In the genomic region with DNA sequence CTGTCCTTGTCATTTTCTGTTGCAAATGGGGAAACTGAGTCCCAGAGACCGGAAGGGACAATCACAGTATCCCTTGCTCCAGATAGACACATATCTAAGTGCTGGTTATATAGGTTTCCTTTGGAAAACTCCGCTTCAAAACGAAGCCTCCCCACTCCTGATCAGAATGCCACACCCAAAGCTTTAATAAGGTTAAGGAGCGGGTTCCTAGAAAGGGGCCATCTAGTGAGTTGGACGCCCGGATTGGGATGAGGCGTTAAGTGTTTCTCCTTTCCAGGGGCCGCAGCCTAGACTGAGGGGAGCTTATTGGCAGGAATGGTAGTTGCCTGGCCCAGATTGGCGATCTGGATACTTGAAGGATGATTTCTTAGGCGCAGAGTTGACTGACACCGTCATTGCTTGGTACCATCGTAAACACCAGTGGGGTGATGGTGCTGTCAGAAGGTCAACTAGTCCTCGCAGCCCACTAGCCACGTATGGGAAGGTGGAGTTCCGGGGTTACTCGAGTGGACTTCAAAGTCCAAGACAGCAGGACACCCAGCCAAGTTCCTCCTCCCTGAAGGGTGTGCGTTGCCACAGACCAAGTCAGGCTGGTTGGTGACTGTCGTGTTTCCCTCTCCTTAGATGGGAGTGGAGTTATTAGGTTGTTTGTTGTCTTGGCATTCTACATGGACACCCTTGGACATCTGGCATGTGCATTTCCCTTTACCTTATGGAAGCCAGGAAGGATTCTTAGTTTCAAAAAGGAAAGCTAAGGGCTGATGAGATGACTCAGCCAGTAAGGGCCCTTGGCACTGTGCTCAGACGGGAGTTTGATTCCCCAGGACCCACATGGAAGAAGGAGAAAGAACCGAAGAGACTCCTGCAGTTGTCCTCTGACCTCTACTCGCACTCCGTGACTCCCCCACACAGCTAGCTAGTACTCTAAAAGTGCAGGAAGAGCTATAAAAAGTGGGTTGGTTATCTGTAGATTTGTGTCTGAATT, we compare ENCODE assay signal across 8 mouse cellular contexts. TPM values are rescaled to one million over a fixed set of nuclear protein-coding genes. Genes with fewer than 3 reads are reported as not detected.
DNase-seq lines count a peak whose midpoint lies in the region; ATAC-seq lines count a peak whose summit lies in the region.

No protein-coding gene starts in this region.

- peak overlapping the region; percentile 95 for H3K27ac ChIP-seq in embryonic facial prominence, embryonic 10.5 days (replicated peaks)
- no peak overlapping the region for H3K27ac ChIP-seq in heart, embryonic 15.5 days

- H3K36me3 ChIP-seq in embryonic facial prominence, embryonic 10.5 days (replicated peaks), result peaks cover 5% of the 10 kb centered on the region
- no peaks in the 10 kb centered on the region for H3K36me3 ChIP-seq in heart, embryonic 15.5 days
- peaks cover 47% of the 10 kb centered on the region for H3K36me3 ChIP-seq in megakaryocyte, embryonic 14.5 days (replicated peaks; ENCODE audit: low read length)

- no peaks in the 10 kb centered on the region for H3K27me3 ChIP-seq in embryonic facial prominence, embryonic 10.5 days (replicated peaks; ENCODE audit: low read depth, poor library complexity, severe bottlenecking)
- no peaks in the 10 kb centered on the region for H3K27me3 ChIP-seq in heart, embryonic 15.5 days
- no peaks in the 10 kb centered on the region for H3K27me3 ChIP-seq in megakaryocyte, embryonic 14.5 days (replicated peaks)

- no peak for ATAC-seq in heart, embryonic 15.5 days (replicated peaks; ENCODE audit: insufficient number of reproducible peaks, insufficient read depth, low FRiP score, low read depth)

- peak; percentile 26 for DNase-seq in urinary bladder, adult 2 months (ENCODE audit: low spot score)
- DNase-seq in urinary bladder, postnatal 10 days (ENCODE audit: low spot score), result no peak
- DNase-seq in embryonic facial prominence, embryonic 10.5 days (ENCODE audit: low spot score), result peak; percentile 27
- DNase-seq in kidney, postnatal 14 days, result peak; percentile 51
- peak; percentile 8 for DNase-seq in testis, postnatal 14 days (ENCODE audit: low spot score)
- DNase-seq in right cerebral cortex, postnatal 36 days (ENCODE audit: low spot score in 2 of 2), result no peak

- peak overlapping the region; percentile 87 for H3K4me2 ChIP-seq in heart, embryonic 15.5 days

- peak overlapping the region; percentile 93 for H3K9ac ChIP-seq in heart, embryonic 15.5 days

- peak overlapping the region; percentile 93 for H3K4me3 ChIP-seq in embryonic facial prominence, embryonic 10.5 days
- H3K4me3 ChIP-seq in heart, embryonic 15.5 days, result peak overlapping the region; percentile 91
- H3K4me3 ChIP-seq in megakaryocyte, embryonic 14.5 days (replicated peaks), result peak overlapping the region; percentile 91

- no peaks in the 10 kb centered on the region for H3K9me3 ChIP-seq in embryonic facial prominence, embryonic 10.5 days
- no peaks in the 10 kb centered on the region for H3K9me3 ChIP-seq in heart, embryonic 15.5 days (replicated peaks)
- no peaks in the 10 kb centered on the region for H3K9me3 ChIP-seq in megakaryocyte, embryonic 14.5 days

- WGBS in embryonic facial prominence, embryonic 10.5 days, result 28% methylated on average over 22 of the region's 22 CpGs
- 13% methylated on average over 22 of the region's 22 CpGs for WGBS in heart, embryonic 15.5 days

- peaks cover 24% of the 10 kb centered on the region for H3K4me1 ChIP-seq in embryonic facial prominence, embryonic 10.5 days
- H3K4me1 ChIP-seq in heart, embryonic 15.5 days (replicated peaks), result peaks cover 19% of the 10 kb centered on the region
- peaks cover 72% of the 10 kb centered on the region for H3K4me1 ChIP-seq in megakaryocyte, embryonic 14.5 days

RNA-seq across cellular contexts. Expression of gene Edem1, which starts 1.2 kb away (rescaled TPM):
- 24.3 and 24.7 TPM in 2 replicates for polyA plus RNA-seq in urinary bladder, adult 2 months (2012; rRNA removed)
- 19.1 and 19.9 TPM in 2 replicates for polyA plus RNA-seq in embryonic facial prominence, embryonic 10.5 days (2016; fragmentation: Nextera tagmentation; extraction: Ambion mirVana)
- 10.7 and 15.1 TPM in 2 replicates for polyA plus RNA-seq in heart, embryonic 15.5 days (2015; fragmentation: Nextera tagmentation; extraction: Ambion mirVana)
- 26.4 and 31.0 TPM in 2 replicates for polyA plus RNA-seq in megakaryocyte, embryonic 14.5 days (2012; ENCODE audit: insufficient read depth, low replicate concordance)

RNA-seq across cellular contexts. Expression of gene Arl8b, which starts 46.8 kb away (rescaled TPM):
- 37.9 and 53.0 TPM in 2 replicates for polyA plus RNA-seq in urinary bladder, adult 2 months (2012; rRNA removed)
- polyA plus RNA-seq in embryonic facial prominence, embryonic 10.5 days (2016; fragmentation: Nextera tagmentation; extraction: Ambion mirVana), result 61.4 and 62.2 TPM in 2 replicates
- 64.1 and 66.0 TPM in 2 replicates for polyA plus RNA-seq in heart, embryonic 15.5 days (2015; fragmentation: Nextera tagmentation; extraction: Ambion mirVana)
- polyA plus RNA-seq in megakaryocyte, embryonic 14.5 days (2012; ENCODE audit: insufficient read depth, low replicate concordance), result 4.7 and 9.1 TPM in 2 replicates

Comparison
In these comparisons a context has a peak if more than half of its experiments do, and no peak if none do; other contexts are left out.
1. DNase-seq: peak in urinary bladder, adult 2 months (single experiment), embryonic facial prominence, embryonic 10.5 days (single experiment), kidney, postnatal 14 days (single experiment) and testis, postnatal 14 days (single experiment); none in urinary bladder, postnatal 10 days (single experiment) and right cerebral cortex, postnatal 36 days (0 of 2).
2. Peak in every context shown above with its lines, with median percentiles within 50 percentile points of each other: H3K4me3 ChIP-seq.